Mouse (Mus musculus) MEL (cell line): ENCODE results near the gene Pcnx2. TPM values are rescaled to one million over a fixed set of nuclear protein-coding genes. Genes with fewer than 3 reads are reported as not detected.

Experiments
- DNase-seq: peaks from one replicate; pipeline ENCODE4 v3.0.0; 2011; ENCODE audit warnings: low read depth, low spot score
- H3K27ac ChIP-seq: 2 replicates; pipeline ENCODE4 v1.5.1; 2012; ENCODE audit warnings: low read depth, mild to moderate bottlenecking, control low read depth, low read length, moderate library complexity; ENCODE audit not compliant: control insufficient read depth
- H3K27me3 ChIP-seq, 2 experiments: fragments of 150-350 bp in 1 of 2; sonication (generic) in 1 of 2; 2 replicates each; pipeline ENCODE4 v1.6.1; 2012; ENCODE audit warnings: low read length in 2 of 2, mild to moderate bottlenecking in 2 of 2, improper control_type of control experiment in 1 of 2, moderate library complexity in 1 of 2; ENCODE audit not compliant: insufficient read depth in 2 of 2, control insufficient read depth in 1 of 2
- H3K36me3 ChIP-seq, 2 experiments: 2 replicates each; pipeline ENCODE4 v1.6.1; 2012 to 2014; ENCODE audit warnings: low read length in 2 of 2, improper control_type of control experiment in 1 of 2, inconsistent platforms in 1 of 2, mild to moderate bottlenecking in 1 of 2; ENCODE audit not compliant: insufficient read depth in 2 of 2, control insufficient read depth in 1 of 2
- H3K4me1 ChIP-seq, 2 experiments: fragments of 150-350 bp in 1 of 2; sonication (generic) in 1 of 2; 2 replicates each; pipeline ENCODE4 v1.6.1; 2012; ENCODE audit warnings: low read length in 2 of 2, improper control_type of control experiment in 1 of 2, mild to moderate bottlenecking in 1 of 2; ENCODE audit not compliant: insufficient read depth in 2 of 2, control insufficient read depth in 1 of 2
- H3K4me3 ChIP-seq, 2 experiments: fragments of 150-350 bp in 1 of 2; sonication (generic) in 1 of 2; 2 replicates each; pipeline ENCODE4 v1.5.1; 2012; ENCODE audit warnings: low read depth in 2 of 2, low read length in 2 of 2, mild to moderate bottlenecking in 2 of 2, moderate library complexity in 2 of 2, control low read depth in 1 of 2, improper control_type of control experiment in 1 of 2; ENCODE audit not compliant: control insufficient read depth in 1 of 2, insufficient read depth in 1 of 2
- H3K79me2 ChIP-seq: 2 replicates; pipeline ENCODE4 v1.6.1; 2012; ENCODE audit warnings: mild to moderate bottlenecking, low read length, moderate library complexity; ENCODE audit not compliant: control insufficient read depth, poor library complexity, insufficient read depth
- H3K9ac ChIP-seq: 2 replicates; pipeline ENCODE4 v1.6.1; 2012; ENCODE audit warnings: low read depth, mild to moderate bottlenecking, control low read depth, low read length, moderate library complexity; ENCODE audit not compliant: control insufficient read depth, poor library complexity, severe bottlenecking
- H3K9me3 ChIP-seq: fragments of 150-350 bp; sonication (generic); replicated peaks from 2 replicates; pipeline ENCODE4 v1.6.1; 2012; ENCODE audit warnings: mild to moderate bottlenecking, low read length, improper control_type of control experiment, moderate library complexity; ENCODE audit not compliant: insufficient read depth
- CHD2 ChIP-seq: IDR thresholded peaks from 2 replicates; pipeline ENCODE4 v1.6.1; 2011; ENCODE audit warnings: low read length, improper control_type of control experiment
- CTCF ChIP-seq, 3 experiments: IDR thresholded peaks in 2 of 3; conservative IDR thresholded peaks in 1 of 3; 2 replicates each; pipeline ENCODE4 v1.5.1; 2011 to 2012; ENCODE audit warnings: low read length in 3 of 3, low read depth in 2 of 3, mild to moderate bottlenecking in 2 of 3, improper control_type of control experiment in 1 of 3, inconsistent platforms in 1 of 3, mixed read lengths in 1 of 3, moderate library complexity in 1 of 3; ENCODE audit not compliant: control insufficient read depth in 1 of 3, insufficient read depth in 1 of 3, poor library complexity in 1 of 3, severe bottlenecking in 1 of 3
- EP300 ChIP-seq, 2 experiments: IDR thresholded peaks; 2 replicates each; pipeline ENCODE4 v1.6.1; 2011; ENCODE audit warnings: improper control_type of control experiment in 2 of 2, low read length in 2 of 2, low read depth in 1 of 2, mild to moderate bottlenecking in 1 of 2
- ETS1 ChIP-seq: IDR thresholded peaks from 2 replicates; pipeline ENCODE4 v1.6.1; 2012; ENCODE audit warnings: low read depth, mild to moderate bottlenecking, inconsistent platforms, low read length, improper control_type of control experiment, moderate library complexity
- GABPA ChIP-seq: IDR thresholded peaks from 2 replicates; pipeline ENCODE4 v1.6.1; 2012; ENCODE audit warnings: low read depth, mild to moderate bottlenecking, inconsistent platforms, low read length, improper control_type of control experiment, moderate library complexity
- JUND ChIP-seq: IDR thresholded peaks from 2 replicates; pipeline ENCODE4 v1.6.1; 2011; ENCODE audit warnings: low read depth, mild to moderate bottlenecking, improper control_type of control experiment, low read length
- MAX ChIP-seq: IDR thresholded peaks from 2 replicates; pipeline ENCODE4 v1.6.1; 2011; ENCODE audit warnings: low read length, improper control_type of control experiment
- MXI1 ChIP-seq: IDR thresholded peaks from 2 replicates; pipeline ENCODE4 v1.6.1; 2011; ENCODE audit warnings: mild to moderate bottlenecking, low read depth, low read length, improper control_type of control experiment
- MYB ChIP-seq: IDR thresholded peaks from 2 replicates; pipeline ENCODE4 v1.6.1; 2011; ENCODE audit warnings: mild to moderate bottlenecking, low read depth, low read length, improper control_type of control experiment
- MYC ChIP-seq: IDR thresholded peaks from 2 replicates; pipeline ENCODE4 v1.6.1; 2011; ENCODE audit warnings: low read depth, mild to moderate bottlenecking, low read length, improper control_type of control experiment, moderate library complexity
- NELFE ChIP-seq: IDR thresholded peaks from 2 replicates; pipeline ENCODE4 v1.6.1; 2011; ENCODE audit warnings: low read depth, low read length, improper control_type of control experiment
- POLR2AphosphoS2 ChIP-seq: IDR thresholded peaks from 2 replicates; pipeline ENCODE4 v1.6.1; 2011; ENCODE audit warnings: low read length, improper control_type of control experiment
- RAD21 ChIP-seq: IDR thresholded peaks from 2 replicates; pipeline ENCODE4 v1.6.1; 2011; ENCODE audit warnings: mild to moderate bottlenecking, low read depth, low read length, improper control_type of control experiment
- RCOR1 ChIP-seq: IDR thresholded peaks from 2 replicates; pipeline ENCODE4 v1.6.1; 2012; ENCODE audit warnings: low read depth, mild to moderate bottlenecking, inconsistent platforms, low read length, improper control_type of control experiment
- SMC3 ChIP-seq: IDR thresholded peaks from 2 replicates; pipeline ENCODE4 v1.6.1; 2011; ENCODE audit warnings: low read depth, low read length, improper control_type of control experiment
- UBTF ChIP-seq: IDR thresholded peaks from 2 replicates; pipeline ENCODE4 v1.6.1; 2012; ENCODE audit warnings: low read depth, mild to moderate bottlenecking, inconsistent platforms, low read length, improper control_type of control experiment, moderate library complexity, borderline replicate concordance; ENCODE audit not compliant: insufficient read depth
- ZMIZ1 ChIP-seq: IDR thresholded peaks from 2 replicates; pipeline ENCODE4 v1.6.1; 2012; ENCODE audit warnings: low read depth, mild to moderate bottlenecking, inconsistent platforms, low read length, improper control_type of control experiment, moderate library complexity
- polyA plus RNA-seq, 2 experiments: library from polyadenylated mRNA; stranded (reverse) in 1 of 2; unstranded in 1 of 2; fragments of >175 nt in 1 of 2; fragments of >200 nt in 1 of 2; gene quantifications; 2 replicates each; pipeline versions ENCODE4 v1.2.1 to v1.2.4; 2012; ENCODE audit warnings: low replicate concordance in 2 of 2, low read depth in 1 of 2; ENCODE audit not compliant: insufficient read length in 2 of 2, insufficient read depth in 1 of 2, missing spikeins in 1 of 2
- total RNA-seq: library from RNA; depleted of rRNA; stranded (reverse); fragments of 300-350 nt; gene quantifications from 2 replicates; pipeline ENCODE4 v1.2.3, GENCODE M21; 2012

Gene Pcnx2
- total and polyA plus RNA-seq, 3 experiments: 0.04 TPM; not detected in 2

DNA sequence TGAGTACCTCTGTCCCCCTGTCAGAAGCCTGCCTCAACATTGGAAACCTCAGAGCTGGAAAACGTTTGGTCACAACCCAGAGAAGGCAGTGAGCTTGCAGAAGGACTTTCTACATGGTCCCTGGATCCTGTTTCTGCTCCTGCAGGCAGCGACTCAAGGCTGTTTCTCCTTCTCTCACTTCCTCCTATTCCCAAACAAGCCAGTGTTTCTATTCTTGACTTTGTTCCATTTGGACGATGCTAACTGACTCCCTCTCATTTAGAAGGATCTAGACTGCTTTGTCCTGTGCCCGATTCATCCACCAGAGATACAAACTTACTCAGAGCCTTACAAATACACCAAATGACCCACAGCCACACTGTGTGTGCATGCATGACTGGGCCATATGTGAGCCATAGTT, 48.9 kb downstream of the Pcnx2 start:
- H3K27me3 ChIP-seq: no peaks in the 10 kb centered on the region
- H3K36me3 ChIP-seq: no peaks in the 10 kb centered on the region
- no peak overlapping the region for H3K9ac ChIP-seq
- no peak overlapping the region for H3K27ac ChIP-seq
- no peaks in the 10 kb centered on the region for H3K9me3 ChIP-seq
- no peak for DNase-seq
- no peak for TF ChIP-seq RAD21
- no peaks in the 10 kb centered on the region for H3K4me1 ChIP-seq
- no peaks in the 10 kb centered on the region for H3K79me2 ChIP-seq
- H3K4me3 ChIP-seq: no peak overlapping the region

DNA sequence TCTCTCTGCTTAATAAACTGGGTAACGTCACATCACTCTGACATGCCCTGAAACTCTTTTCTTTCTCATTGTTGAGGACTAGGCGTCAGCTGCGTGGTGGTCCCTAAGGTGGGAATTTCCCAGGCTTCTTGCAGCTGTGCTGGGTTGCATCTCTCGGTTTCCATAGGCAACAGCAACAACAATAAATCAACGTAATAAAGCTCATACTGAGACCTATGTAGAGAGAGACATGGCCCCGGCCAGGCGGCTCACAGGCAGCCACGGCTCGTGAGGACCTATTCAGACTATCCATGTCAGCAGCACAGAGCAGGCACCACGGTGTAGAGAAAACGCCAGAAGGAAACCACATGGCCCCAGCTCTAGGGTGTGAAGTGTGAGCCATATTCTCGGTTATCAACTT, 50.3 kb downstream of the Pcnx2 start:
- no peak overlapping the region for H3K9ac ChIP-seq
- H3K27me3 ChIP-seq: no peaks in the 10 kb centered on the region

GRCm38 (mm10) chr8:125845281-125845680, 52.8 kb downstream of the Pcnx2 start:
- Histone ChIP-seq H3K9me3 (no peaks in the 10 kb centered on the region), H3K36me3 (no peaks in the 10 kb centered on the region), H3K4me1 (no peaks in the 10 kb centered on the region), H3K9ac (no peak overlapping the region), H3K27ac (no peak overlapping the region), H3K27me3 (no peaks in the 10 kb centered on the region), H3K4me3 (no peak overlapping the region), H3K79me2 (no peaks in the 10 kb centered on the region)
- TF ChIP-seq JUND (no peak), MXI1 (no peak), ETS1 (no peak), NELFE (no peak), ZMIZ1 (no peak)
- no peak for DNase-seq

More for the DNA sequence above, 50.3 kb downstream of the Pcnx2 start:
- TF ChIP-seq EP300 (IDR thresholded peaks at IDR 0.05; ENCODE audit: low read depth in 1 of 2, low read length in 2 of 2) (no peak), CTCF (IDR thresholded peaks at IDR 0.05 in 2 of 3, conservative IDR thresholded peaks at IDR 0.05 in 1 of 3; ENCODE audit: control insufficient read depth in 1 of 3, insufficient read depth in 1 of 3, low read depth in 2 of 3, low read length in 3 of 3, poor library complexity in 1 of 3, severe bottlenecking in 1 of 3) (no peak), MYC (no peak), GABPA (no peak), CHD2 (no peak), POLR2AphosphoS2 (no peak), RCOR1 (no peak), MYB (no peak), SMC3 (no peak), UBTF (no peak), MAX (no peak)
- Histone ChIP-seq H3K36me3 (no peaks in the 10 kb centered on the region), H3K4me1 (no peaks in the 10 kb centered on the region), H3K9me3 (no peaks in the 10 kb centered on the region), H3K79me2 (no peaks in the 10 kb centered on the region), H3K27ac (no peak overlapping the region), H3K4me3 (no peak overlapping the region)
- no peak for DNase-seq
